Mouse (Mus musculus) left cerebral cortex, adult 11 months (tissue): Measurements from ENCODE around the gene Pcbp3.
A peak's percentile ranks its signal among the peaks of the same experiment; 100 is the strongest.

ENCODE experiments used
- DNase-seq: peaks from one replicate; pipeline ENCODE4 v3.0.0; 2022; ENCODE audit warnings: low spot score

Pcbp3 gene

DNA sequence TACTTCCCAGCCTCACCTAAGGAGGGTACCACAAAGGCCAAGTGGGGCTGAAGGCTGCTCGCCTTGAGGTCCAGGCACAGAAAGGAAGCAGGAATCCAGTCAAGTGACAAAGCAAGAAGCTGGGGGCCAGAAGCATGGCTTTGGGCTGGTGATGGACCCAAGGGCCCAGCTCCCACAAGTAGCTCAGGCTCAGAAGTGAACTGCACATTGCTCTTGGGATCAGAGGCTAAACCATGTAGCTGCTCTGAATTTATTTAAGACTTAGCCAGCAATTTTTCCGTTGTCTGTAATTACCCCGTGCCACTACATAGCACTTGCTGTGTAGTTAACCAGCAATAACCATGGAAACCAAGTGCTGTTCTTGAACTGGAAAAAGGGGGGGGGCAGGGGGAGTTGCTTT lies 117.3 kb downstream of the Pcbp3 start:
- no peak for DNase-seq

DNA sequence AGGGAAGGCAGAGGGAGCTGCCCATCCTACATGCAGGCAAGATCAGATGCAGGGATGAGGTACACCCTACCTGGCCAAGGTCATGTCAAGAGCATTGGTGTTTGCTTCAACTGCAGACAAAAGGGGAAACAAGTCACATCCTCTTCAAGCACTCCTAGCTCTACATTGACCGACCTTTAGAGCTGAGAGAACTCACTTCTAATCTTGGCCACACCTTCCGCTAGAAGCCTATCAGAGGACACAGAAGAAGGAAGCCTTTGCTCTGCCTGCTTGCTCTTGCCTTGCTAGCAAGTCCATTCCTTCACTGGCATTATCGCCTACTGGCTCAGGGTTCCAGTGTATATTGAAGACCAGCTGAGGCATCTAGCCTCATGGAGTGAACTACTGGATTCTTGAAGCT lies 119.6 kb downstream of the Pcbp3 start:
- DNase-seq = no peak

DNA sequence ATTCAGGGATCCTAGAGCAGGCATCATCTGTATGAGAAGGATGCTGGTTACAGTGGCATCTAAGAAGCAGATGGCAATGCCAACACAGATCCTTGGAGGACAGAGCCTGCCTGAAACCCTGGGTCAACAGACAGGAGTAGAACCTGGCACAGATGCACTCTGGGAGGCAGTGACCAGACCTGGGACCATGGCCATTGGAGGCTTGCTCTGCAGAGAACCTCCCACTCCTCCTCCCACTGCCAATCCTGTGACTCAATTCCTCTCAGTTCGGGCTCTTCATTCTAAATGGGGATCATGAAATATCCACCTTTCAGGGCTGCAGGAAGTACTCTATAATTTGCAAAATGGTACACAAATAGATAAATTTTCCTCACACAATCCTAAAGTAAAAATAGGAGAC lies 120.5 kb downstream of the Pcbp3 start:
- DNase-seq = no peak

DNA sequence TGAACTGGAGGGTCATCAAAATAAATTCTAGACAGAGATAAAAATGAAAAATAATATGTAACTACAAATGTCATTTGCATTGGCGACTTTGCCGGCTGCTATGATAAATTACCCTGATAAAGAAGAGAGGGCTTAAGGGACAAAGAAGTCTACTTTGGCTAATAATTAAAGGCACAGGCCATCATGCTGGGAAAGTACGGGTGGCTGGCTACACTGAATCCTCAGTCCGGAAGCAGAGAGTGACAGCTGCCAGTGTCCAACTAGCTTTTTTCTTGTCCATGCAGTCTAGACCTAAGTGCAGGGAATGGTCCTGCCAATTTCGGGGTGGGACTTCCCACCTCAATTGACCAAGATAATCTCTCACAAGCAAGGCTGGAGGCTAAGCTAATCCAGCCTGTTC lies 121.1 kb downstream of the Pcbp3 start:
- no peak for DNase-seq

DNA sequence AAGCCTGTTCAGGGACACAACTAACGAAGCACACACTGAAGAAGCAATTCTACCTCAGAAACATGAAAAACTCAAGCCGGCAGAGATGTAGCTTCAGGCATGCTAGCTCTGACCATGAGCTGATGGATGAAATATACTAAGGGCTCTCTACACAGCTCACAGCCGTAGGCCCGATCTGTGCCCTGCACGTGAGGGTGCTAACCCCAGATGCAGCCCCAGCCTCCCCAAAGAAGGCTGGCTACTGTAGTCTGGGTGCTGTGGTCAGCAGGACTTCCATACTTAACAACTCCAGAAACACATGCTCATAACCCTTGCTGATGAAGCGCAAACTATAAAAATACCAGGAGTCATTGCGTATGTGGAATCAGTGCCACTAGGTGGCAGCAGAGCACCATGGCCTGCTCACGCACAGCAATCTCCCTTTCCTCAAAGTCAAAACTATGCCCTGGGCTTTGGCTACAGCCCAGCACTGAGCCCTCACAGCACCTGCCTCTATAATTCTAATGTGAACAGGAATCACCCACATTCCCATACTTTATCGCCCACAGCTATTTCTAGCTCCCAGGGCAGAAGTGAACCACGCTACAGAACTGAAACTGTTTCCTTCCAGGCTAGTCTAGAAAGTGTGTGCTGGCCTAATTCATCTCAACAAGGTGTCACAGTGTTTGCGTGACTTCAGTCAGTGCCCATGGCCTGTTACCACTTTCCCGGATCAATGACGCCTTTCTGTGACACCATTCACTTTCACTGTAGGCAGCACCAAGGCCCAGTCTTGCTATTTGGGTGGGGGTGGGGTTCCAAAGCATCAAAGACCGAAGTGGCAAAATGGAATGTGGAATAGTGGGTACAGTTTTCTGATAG lies 126.0 kb downstream of the Pcbp3 start:
- peak; percentile 77 for DNase-seq

DNA sequence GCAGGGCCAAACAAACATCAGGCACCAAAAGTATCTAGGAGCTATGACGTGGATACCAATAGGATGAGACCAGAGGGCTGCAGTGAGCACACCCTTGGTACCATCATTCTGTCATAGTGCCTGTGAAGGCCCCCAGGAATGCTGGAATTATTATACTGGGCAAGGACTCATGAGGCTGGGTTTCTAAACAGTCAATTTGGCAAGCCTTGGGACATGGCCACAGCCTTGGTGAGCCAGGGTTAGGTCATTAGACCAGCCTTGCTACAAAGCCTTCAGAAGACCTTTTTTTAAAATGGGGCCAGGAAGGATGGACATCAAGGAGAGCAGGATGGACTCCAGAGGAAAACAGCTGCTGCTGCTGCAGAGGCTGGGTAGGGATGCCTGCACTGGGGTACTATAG lies 128.8 kb downstream of the Pcbp3 start:
- no peak for DNase-seq

DNA sequence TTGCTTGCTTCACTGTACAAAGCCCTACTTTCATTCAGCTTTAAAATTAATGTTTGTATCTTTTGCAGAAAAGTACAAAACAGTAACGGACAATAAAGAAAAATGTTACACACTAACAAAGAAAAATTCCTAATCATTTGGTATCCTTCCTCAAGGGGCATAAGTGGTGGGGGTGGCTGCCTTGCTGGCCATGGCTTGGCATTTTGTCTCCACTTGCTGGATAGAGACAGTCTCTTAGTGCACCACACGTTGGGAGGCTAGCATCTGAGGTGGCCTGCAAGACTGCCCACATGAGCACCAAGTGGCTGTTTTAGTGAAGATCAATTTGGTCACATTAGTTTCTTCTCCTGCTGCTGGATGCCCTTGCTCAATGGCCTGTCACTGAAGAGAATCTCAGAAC lies 129.8 kb downstream of the Pcbp3 start:
- DNase-seq = no peak

DNA sequence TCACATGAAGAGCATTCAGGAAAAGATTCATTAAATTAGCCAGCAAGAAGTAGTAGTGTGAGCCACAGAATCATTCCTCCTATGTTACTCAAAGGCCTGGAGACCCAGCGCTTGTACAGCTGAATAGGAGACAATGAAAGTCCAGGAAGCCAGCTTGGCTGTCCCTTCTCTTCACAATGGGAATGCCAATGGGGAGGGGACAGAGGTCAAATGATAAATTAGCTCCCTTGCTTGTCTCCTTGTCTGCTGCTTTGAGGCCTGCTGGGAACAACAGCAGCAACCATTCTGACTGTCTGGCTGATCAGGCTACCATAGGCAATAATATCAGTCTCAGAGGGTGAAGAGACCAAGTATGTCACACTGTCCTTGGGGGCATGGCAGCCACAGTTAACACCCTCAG lies 130.5 kb downstream of the Pcbp3 start:
- DNase-seq = no peak

DNA sequence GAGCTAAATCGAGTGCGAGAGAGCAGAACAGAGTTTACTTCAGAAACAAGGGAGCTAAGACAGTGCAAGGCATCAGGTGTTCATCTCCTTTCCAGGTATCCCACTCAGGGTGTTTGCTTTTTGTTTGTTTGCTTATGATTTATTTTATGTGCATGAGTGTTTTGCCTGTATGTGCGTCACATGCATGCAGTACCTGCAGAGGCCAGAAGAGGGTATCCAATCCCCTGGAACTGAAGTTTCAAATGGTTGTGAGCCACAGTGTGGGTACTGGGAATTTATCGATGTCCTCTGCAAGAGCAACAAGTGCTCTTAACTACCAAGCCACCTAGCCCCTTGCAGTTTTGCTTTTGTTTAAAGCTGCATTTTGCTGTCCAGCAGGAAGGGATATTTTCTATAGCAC lies 132.8 kb downstream of the Pcbp3 start:
- DNase-seq = no peak

DNA sequence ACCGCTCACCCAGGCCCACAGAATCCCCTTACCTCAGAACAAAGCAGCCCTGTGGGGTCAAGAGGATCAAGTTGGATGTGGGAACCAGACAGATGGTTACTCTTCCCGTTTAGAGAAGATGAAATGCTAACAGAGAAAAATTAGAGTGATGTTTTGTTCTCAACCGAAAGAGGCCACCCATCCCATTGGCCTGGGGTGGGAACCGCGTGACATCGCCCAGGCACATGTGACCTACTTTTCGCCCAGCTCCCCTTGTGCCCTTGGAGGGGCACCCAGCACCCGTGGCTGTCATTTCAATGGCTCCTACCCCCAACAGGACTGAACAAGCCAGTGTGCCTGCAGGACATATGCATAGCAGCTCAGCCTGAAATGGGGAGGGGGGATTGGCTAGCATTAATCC lies 139.0 kb downstream of the Pcbp3 start:
- DNase-seq = no peak

DNA sequence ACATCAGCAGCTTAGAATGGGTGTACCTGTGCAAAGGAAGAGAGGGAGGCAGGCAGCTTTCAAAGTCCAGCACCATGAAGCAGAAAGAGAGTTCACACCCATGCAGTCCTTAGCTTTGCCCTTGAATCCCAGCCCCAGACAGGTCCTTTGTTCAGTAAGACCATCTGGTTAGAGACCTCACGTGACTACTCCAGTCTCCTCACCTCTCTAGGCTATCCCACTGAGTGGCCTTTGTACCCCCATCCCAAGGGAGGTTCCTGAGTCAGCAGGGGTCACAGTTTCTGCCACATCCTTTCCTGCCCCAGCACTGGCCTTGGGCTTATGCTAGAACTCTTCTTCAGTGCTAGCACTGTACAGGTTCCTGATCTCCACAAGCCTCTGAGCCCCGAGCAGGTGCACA lies 142.4 kb downstream of the Pcbp3 start:
- DNase-seq = no peak

DNA sequence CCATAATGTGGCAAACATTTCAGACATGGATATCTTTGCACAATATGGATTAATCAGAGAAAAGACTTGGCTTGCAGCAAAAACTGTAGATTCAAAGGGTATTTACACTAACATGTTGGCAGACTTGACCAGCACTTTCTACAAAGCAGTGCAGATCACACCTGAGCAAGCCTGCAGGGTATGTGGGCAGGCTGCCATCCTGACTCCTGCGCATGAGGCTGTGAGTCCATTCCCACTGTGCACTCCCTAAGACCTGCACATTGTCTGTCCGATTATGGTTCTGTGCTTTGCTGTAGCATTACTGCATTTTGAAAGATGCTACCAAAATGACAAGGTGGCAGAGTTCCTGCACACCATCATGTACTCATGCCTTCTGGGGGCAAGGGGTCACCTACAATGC lies 143.3 kb downstream of the Pcbp3 start:
- DNase-seq = no peak

DNA sequence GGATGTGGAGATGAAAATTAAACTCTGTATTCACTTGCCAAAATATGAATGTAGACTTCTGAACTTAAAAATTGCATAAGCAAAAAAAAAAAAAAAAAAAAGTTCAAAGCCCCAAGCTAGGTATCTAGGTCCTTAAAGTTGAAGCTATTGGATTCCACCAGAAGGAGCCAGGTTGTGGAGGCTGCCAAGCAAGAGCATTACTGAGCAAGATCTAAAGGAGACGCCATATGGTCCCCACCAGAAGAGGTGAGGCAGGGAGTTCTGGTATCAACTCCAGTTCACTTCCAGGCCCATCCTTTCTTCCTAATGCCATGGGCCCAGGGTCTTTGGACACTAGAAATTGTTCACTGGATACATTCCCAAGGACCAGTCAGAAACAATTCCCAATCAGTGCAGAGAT lies 144.8 kb downstream of the Pcbp3 start:
- DNase-seq = no peak

DNA sequence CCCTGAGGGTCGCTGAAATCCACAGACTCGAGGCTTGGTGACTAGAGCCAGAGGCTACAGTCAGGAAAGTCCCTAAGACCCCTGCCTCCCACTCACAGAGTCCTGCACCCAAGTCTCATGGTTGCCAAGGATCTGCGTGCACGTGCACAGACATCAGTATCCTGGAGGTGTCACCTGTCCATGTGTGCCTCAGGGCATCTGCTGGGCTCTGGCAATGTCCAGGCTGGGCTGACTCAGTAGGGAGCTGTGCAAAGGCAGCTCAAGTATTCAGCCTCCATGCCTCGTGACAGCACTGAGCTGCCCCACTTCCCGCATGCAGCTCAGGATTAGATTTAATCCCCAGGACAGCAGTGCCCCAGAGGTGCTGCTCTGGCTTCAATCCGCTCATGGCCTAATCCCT lies 145.3 kb downstream of the Pcbp3 start:
- no peak for DNase-seq

DNA sequence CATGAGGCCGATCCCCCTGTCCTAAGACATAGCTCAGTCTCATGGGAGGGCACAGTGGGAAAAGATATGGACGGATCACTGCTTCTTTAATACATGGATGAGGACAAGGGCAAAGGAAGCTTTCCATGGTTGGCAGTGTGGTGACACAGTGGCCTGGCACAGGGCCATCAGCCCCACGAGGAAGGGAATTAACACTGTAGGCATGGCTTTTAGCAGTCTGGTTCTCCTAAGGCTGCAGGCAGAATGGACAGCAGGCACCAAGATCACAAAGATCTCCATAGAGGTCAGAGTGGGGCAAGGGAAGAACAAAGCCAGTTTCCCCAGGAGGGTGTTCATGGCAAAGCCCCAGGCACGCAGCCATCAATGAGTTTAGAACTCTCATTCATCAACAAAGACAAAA lies 146.2 kb downstream of the Pcbp3 start:
- DNase-seq = no peak

DNA sequence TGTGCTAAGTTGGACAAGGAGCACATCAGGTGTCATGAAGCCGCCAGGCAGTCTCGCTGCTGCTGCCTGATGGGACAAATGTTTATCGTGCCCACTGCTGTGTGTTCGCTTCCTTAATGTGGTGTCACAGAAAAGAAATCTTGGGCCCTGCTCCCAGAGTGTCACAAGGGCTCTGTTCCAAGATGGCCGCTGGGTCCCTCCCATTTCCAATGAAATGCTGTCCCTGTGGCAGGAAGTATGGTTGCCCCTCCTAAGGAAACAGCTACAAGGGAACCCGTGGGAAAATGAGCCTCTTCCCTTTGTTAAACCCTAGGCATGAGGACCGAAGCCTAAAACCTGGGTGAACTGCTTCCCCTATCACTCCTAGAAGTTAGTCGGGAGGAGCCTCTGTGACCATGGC lies 146.9 kb downstream of the Pcbp3 start:
- no peak for DNase-seq

DNA sequence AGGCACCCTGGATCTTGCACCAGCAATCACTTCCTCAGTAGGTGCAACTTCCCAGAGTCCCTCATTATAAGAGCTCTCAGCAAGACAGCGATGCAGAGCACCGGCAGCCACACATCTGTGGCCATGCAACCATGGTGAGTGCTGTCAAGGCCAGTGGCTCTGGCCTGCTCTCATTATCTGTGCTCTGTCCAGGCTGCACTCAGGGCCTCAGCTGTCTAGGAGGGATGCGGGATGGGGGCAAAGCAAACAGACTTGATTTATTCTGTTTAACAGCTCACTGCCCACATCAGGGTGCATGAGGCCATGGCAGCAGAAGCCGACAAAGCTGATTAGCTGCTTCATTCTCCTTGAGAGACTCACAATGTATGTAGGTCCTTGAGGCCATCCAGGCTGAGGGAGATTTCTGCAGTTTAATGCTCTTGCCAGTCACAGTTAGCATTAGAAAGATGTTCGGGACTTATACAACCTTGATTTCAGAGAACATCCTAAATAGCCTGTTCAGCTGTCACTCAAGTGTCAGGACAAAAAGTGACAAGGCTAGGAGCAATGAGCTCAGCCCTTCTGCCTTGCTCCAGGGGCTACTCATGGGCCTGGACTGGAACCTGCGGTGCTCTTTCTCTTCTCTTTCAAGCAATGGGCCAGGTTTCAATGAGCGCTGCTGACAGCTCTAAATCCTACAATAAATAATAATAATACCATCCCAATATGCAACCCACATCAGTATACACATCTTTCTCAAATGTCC lies 151.6 kb downstream of the Pcbp3 start:
- DNase-seq = no peak

DNA sequence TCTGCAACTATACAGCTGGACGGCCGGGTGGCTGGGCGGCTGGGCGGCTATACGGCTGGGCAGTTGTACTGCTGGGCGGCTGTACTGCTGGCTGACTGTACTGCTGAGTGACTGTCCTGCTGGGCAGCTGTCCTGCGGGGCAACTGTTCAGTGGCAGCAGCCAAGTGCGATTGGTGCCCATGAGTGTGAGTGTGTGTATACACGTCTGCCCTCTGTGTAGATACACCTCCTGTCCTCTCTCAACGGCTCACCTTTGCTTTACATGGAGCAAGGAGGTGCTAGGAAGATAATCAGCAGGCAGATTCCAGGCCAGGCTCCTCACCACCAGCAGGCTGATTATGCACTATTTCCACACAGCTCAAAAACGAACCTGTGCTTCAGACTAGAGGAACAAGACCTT lies 152.2 kb downstream of the Pcbp3 start:
- no peak for DNase-seq

DNA sequence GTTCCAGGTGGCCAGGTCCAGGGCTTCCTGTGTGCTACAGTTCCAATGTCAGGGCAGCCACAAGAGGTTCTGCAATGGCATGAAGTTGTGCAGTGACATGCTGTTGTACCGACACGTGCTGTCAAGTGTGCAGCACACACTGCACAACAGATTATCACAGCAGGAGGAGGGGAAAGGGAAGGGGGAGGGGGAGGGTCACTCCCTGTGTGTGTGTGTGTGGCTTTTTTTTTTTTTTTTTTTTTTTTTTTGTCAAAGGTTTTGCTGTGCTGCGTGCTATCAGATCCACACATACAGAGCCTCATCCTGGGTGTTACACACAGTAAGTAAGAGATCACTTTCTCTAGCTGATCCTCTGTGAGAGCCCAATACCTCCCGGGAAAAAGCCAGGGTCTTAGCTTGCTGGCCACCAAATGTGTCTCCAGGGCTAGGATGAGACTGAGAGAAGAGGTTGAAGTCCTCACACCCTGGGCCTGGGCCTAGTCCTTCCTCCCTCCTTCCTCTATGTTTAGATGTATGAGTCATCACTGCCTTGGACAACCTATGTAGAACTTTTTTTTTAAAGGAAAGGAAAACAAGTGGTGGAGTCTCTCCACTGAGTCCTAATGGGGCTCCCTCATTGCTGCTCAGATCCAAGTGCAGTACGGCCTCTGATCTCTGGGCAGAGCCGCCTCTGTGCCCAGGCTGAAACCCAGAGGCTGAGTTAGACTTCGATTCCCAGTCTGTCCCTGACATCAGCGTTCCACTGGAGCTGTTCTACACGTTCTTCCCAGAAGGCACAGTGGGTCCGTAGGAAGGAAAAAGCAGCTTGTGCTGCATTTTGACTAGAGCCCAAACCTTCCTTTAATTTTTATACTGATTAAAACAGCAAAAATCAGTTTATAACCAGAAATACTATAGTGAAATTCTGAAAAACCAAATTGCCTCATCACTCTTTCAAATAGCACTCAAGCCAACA lies 153.0 kb downstream of the Pcbp3 start:
- no peak for DNase-seq

DNA sequence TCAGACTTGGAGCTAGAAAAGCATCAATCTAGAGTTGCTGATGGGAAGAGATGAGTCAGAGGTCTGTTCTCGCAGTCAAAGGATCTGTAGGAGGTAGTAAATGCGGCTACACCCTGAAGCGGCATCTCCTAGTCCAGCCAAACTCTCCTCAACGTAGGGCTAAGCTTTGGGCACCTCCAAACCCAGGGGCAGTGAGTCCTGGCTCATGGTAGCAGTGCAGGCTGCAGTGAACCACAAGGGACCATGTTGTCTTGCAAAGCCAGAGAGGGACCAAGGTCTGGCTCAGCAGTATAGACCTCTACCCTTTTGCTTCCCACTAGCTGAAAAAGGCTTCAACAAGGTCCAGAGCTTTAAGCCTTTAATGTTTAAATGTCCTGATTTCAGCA lies 159.2 kb downstream of the Pcbp3 start:
- no peak for DNase-seq

DNA sequence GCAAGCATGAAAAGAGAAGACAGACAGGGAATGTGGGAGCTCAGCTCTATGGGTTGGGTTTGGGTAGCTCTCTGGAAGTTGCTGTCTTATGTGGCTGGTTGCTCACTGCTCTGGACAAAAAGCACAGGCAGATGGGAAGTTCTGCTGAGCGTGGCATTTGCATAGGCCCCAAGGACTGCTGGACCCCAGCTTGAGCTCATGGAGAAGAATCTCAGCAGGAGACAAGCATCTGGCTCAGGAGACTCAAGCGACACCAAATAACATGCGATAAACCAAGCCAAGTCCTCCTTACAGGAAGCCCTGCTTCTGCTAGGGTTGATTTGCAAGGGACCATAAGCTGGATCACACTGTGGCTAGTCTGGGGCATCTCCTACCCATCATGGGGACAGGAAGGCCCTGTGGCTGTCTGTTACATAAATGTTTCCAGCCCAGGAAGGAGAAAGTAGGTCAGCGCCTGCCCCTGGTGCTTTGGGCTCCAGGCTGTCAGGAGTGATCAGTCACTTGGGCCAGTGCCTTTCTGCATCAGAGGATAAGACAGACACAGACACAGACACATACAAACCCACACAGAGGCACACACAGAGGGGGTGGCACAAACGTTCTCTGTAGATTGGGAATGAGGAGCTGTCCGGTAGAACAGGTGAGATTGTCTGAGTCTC lies 159.7 kb downstream of the Pcbp3 start:
- DNase-seq = peak; percentile 31

DNA sequence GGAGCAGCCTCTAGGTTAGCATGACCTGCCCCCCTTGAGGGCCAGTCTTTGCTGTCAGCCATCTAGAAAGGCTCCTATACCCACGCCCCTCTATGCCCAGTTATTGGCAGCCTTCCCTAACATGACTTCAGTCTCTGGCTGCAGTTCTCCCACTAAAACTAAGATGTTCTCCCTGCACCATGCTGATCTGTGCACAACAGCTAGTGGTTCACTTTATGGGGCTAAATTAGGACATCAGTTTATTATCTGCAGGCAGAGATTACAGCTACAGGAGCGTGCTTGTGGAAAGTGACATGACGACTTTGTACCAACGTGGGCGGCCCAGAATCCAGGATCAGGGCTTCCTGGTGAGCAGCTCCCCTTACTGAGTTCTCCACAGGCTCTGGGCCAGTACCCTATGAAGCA lies 160.4 kb downstream of the Pcbp3 start:
- no peak for DNase-seq
